Mouse (Mus musculus) heart, adult 8-10 months (tissue): ENCODE data around the gene Clec3b. TPM values are rescaled to one million over a fixed set of nuclear protein-coding genes. Genes with fewer than 3 reads are reported as not detected.

Experiments
- DNase-seq: peaks from one replicate; pipeline ENCODE4 v3.0.0; 2022; ENCODE audit warnings: low spot score
- total RNA-seq, 4 experiments: library from RNA; stranded (reverse); gene quantifications; 2 replicates each; pipeline ENCODE4 v1.2.4; 2022

The Clec3b gene
- total RNA-seq, result 10 to 100 TPM; 37.7 to 48.5 (median 38.6) TPM

DNA sequence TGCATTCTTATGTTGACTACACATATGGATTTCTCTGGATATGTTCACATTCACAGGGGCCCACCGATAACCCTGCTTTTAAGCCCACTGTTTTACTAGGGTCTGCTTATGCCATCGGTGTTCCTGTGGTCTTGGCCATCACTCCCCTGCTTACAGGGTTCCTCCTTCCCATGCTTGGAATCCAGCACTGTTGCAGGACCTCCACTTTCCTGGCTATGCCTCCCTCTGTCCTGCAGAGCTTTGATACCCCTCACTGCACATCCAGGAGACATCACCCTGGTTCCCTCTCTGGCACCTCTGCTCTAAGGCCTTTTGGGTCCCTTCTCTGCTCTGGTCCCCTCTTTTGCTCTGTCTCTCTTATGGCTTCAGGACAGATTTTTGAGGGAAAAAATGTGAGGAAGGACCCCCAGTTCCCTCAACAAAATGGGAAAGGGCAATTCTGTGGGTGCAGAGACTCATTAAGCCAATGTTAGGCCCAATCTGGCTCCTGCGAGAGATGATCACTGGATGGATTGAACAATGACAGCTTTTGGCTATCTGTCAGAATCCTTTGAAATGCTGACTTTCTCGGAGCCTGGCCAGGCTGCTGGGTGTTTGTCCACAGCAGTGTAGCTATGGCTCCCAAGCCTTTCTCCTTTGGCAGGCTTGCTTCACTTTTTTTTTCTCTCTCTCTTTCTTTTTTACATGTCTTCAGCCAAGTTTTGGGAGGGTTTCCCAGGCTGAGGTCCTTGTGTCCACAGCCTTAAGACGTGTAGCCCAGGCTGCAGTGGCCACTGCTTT lies at the start of gene Clec3b:
TSS of gene Clec3b (plus strand) at position 706 of the 780 bp plus-strand sequence.
- peak; percentile 63 for DNase-seq

DNA sequence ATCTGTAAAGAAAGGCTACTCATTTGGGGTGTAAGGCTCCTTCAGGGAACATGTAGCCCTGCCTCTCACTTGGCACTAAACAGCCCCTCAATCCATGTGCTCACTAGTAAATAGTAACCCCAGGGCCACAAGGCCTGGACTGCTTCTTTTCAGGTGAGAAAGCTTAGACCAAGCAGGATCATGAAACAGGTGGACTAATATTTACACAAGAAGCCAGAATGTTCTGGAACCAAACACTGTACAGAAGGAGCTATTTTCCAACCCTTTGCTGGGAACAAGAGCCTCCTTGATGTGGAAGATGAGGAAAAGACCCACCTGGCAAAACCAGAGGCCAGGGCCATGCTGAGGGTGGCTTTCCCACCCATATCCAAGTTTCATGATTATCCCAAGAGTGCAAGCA lies 47.3 kb upstream of the Clec3b start:
- DNase-seq, result no peak

DNA sequence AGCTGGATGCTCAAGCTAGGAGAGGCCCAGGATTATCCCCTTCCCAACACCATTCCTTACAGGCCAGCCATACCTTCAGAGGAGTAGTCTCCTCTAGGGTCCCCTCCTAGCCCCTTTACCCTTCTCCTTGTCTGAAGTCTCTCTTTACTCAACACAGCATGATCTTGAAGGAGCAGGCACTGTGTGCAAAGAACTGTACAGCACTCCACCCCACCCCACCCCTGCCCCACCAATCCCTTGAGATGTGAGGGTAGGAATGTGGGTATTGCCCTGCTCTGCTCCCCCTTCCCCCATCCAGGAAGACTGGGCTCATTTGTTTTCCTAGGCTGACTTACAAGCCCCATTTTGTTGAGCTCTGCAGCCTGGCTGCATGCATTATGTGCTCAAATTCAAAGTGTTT lies 46.4 kb upstream of the Clec3b start:
- no peak for DNase-seq

DNA sequence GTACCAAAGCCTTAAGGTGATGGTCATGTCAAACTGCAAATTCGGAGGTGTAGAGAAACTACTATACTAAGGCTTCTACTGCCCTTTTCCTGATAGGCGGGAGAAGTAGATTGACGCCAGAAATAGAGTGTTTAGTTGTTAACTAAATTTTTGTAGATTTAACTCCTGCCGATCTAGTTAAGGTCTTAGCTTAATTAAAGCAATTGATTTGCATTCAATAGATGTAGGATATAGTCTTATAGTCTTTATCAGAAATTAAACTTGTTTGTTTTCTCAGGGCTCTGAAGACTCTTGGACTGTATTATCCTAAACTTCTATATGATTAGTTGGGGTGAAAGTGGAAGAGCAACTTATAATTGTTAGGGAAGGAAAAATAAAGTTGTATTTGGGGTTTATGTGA lies 43.6 kb upstream of the Clec3b start:
- DNase-seq, result no peak

DNA sequence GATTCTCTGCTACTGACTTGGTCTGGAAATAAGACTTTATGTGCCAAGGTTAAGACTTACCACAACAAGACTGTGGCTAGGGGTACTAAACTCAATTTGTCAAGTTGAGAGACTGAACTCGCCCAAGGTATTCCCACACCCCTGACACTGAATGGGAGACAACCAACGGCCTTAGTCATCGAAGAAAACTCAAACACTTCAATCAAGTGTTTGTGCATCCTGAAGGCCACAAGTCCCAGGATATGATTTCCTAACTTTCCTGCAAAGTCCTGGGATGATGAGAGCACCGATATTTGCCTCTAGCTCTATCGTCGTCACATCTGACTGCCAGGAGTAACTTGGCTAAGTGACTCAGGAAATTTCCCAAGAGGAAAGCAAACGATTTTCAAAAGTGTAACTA lies 41.6 kb upstream of the Clec3b start:
- DNase-seq, result no peak

DNA sequence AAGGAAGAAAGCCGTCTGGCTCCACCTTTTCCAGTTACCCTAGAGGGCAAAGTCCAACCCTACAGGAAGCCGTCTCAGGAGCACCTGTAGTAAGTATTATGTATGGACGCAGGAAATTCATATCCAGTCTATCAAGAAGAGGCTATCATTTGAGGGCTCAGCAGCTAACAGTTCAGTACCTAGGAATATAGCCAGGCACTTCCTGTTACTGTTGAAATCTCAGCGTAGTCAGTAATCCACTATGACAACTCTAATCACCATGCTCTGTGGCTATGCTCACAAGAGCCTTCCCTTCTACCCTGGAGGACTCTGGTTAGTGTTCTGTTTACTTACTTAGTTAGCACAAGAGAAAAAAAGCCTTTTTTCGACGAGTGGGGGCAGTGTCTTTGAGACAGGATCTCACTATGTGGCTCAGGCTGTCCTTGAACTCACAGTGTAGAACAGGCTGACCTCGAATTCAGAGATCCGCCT lies 39.0 kb upstream of the Clec3b start:
- DNase-seq, result no peak

DNA sequence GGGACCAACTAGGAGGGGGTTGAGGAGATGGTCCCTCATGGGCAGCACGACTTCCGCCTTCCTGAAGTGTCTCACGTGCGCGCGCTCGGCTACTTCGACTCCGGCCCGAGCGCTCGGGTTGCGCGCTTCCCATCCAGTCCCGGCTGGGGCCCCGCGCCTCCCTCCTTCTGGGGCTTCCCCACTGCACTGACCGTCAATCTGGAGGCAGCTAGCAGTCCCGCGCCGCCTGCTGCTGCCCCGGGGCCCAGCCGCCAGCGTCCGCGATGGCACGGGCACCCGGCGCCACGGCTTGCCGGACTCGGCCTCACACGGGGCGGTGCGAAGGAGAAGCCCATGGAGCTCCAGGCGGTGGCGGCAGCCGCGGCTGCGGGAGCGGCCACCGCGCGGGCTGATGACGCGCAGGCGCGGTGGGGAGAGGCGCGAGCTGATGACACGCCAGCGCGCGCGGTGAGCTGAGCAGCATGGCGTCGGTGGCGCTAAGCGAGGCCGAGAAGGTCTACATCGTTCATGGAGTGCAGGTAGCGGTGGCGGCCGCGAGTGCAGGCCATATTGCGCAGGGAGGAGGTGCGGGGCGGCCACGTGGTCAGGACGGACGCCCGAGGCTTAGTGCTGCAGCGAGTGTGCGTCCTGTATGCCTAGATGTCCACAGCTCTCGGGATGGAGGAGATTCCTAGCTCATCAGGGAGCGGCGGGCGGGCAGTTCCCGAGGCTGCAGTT lies 37.8 kb upstream of the Clec3b start, which contains the start of the genes Zdhhc3 and Exosc7:
TSS of gene Zdhhc3 (minus strand) at position 401 of the 717 bp plus-strand sequence.
TSS of gene Exosc7 (plus strand) at position 411 of the 717 bp plus-strand sequence.
- DNase-seq, result peak; percentile 75

DNA sequence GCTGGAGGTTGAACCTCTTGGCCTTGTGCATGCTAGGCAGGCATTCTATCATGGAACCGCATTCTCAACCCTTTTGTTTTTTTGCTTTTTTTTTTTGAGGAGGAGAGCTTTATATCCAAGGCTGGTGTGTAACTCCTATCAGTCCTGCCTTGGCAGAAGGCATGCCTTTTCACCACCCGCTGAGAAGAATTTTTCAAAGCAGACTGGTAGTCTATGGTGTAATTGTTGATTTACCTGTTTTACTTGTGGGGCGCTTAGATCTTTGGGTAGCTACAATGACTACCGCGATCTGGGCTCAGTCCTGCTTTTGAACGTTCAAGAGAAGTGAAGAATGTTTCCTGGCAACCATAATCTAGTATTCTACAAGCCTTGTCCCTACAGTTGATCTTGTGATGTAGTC lies 36.8 kb upstream of the Clec3b start:
- DNase-seq, result no peak

DNA sequence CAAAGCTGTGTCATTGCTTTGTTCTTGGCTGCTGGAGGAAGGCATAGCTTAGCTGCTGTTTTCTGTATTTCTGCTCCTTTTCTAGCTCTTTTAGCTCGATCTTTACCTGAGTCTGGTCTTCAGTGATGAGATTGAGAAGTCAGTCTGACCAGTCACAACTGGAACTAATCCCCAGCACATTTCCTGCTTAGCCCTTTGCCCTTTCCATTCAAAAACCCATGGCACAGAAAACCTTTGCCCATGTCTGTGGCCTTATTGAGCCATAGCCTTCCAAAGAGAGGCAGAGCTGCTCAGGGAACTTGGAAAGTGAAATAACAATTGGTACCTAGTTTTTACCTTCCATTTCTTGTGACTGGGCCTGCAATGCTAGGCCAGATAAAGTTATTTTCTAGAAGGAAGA lies 35.2 kb upstream of the Clec3b start:
- no peak for DNase-seq

DNA sequence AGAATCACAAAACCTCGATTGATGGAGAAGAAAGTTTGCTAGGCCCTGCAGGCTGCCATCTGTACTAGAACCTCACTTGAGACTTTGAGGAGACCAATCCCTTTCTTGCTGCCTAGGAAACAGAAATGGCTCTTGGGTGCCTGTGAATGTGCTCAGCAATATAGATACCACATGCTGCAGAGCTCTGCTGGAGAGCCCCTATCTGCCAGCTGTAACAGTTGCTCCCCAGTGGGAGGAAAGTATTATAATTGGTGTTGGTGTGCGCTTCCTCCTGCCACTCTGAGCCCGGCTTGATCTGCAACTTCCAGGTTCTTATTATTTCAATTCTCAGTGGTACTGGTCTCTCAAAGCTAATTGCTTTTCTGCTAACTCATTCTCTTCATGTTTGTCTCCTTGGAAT lies 27.7 kb upstream of the Clec3b start:
- DNase-seq, result no peak

DNA sequence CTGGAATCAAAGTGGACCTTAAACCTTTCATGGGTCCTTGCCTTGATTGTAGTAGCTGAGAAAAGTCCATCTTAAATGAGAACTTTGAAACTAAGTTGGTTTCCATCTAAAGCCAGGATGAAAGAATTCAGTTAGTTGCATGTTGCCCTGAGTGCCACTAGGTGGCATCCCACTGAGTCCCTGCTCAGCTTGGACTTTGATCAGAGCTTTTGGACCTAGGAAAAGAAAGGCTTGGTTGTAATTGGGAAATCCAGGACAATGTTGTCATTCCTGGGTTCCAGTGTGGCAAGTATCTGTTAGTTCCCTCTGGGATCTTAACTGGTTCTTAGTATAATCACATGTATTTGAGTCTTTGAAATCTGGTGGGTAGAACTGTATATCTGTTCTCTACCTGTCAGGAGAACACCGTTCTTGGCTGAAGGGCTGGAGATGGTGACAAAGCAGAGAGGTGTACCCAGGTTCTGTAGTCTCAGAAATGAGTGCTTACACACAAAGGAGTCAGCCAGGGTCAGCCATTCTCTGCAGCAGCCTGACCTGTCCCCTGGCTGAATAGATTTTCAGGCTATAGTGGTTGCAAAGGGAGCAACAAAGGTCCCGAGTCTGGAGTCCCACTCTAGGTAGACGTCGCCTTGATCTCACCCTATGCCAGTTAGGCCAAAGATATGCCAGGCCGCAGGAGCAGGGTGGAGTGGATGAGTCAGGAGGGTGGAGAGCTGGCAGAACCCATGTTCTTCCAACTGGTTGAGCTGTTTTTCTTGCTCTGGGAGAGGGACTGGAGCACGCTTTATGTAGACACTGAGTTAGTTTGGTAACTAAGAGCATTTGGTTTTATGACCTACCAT lies 27.0 kb upstream of the Clec3b start:
- peak; percentile 23 for DNase-seq

DNA sequence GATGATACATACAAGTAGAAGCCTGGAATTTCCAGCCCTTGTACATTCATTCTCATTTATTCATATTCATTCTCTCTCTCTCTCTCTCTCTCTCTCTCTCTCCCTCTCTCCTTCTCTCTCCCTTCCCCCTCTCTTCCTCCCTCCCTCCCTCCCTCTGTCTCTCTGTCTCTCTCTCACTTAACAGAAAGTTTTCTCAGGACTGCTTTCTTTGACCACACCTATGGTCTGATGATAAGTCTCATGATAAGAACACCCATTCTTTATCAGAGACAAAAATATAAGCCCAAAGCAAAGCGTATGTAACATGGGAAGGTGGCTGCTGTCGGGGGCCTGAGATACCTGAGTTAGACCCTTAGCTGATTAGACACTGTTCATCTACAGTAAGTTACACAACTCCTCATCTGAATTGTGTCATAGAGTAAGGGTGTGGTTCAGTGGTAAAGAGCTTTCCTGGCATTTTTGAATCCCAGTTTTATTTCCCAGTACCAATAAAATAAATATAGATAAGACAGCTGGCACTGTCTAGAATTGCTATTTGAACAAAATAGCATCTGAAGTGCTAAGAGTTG lies 26.2 kb upstream of the Clec3b start:
- DNase-seq, result no peak

DNA sequence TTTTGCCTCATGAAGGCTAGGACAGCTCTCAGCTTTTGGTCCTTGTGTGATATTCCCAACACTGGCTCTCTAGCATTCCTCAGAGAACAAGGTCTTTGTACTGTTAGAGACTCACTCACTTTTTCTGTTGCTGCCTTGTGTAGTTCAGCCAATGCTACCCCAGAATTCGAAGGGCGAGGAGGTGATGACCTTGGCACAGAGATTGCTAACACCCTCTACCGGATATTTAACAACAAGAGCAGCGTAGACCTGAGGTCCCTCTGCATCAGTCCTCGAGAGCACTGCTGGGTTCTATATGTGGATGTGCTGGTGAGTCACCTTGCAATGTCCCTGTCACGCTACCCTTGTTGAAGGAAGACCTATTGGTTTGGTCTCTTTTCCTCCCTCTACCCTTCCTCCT lies 23.1 kb upstream of the Clec3b start:
- DNase-seq, result no peak

DNA sequence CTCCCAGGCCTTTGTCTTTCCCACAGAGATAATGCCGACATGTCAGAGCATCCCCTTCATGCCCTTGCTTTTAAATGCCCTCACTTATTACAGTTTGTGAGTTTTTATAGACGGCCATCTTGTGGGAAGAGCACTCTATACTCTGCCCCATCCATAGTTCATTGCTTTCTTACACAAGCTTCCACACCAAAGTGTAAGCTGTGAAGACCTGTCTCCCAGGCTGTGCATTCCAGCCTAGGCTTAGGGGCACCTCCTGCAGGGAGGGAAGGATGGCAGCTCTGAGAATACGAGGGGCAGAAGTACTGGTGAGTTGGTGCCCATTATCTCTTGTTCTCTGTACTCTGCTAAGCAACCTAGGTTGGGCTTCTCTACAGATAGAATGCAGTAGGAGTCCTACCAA lies 17.8 kb upstream of the Clec3b start:
- no peak for DNase-seq

DNA sequence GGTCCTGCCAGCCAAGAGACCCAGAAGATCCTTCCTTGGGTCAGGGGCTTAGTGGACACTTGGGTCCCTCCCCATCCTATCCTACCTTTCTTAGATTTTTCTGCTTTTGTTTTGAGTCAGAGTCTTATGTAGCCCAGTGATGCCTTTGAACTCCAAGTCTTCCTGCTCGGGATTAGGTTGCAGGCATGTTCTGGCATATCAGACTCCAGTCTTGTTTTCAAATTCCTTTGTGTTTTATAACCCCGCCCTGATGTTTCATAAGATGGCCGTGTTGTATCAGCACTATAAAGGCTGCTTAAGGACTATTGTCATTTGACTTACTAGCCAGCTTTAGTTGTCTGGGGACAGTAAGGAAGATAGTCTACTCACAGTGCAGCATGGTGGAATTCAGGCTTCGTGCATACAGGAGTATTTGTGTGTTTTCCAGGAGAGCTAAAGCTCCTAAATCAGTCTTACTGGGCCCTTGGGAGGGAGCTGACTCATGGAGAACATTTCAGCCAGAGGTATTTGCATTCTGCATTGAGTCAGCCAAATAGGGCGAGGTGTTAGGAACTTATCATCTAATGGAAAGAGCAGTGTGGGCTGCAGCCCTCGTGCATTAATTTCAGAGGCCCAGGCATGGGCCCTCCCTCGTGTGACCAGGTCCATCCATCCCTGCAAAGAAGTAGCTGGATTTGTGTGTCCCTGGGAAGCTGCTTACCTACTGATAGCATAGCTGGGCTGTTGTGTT lies 13.6 kb upstream of the Clec3b start:
- peak; percentile 56 for DNase-seq

DNA sequence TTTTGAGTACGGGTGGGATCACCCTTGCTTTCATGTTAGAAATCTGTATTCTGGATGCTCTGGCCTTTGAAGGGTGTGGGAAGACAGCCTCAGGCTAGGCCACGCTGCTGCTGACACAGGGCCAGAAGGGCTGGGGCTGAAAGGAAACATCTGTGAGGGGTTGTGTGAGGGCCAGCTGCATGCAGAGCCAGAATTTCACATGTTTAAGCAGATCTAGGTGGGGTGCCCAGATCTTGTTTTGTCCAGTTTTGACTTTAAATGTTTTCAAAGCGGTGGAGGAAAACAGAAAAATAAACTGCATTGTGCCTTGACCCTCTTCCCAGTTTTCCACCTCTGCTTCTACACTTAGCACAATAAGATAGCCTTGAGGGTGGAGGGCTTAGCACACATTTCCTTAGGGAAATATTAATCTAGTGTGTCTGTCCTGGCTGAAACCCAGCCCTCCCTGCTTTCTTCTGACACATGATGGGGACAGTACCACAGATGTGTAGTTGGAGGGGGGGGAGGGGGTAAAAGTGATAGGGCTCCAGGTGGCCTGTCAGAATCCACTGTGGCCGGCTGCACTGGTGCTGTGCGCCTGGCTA lies 11.8 kb upstream of the Clec3b start:
- peak; percentile 88 for DNase-seq

DNA sequence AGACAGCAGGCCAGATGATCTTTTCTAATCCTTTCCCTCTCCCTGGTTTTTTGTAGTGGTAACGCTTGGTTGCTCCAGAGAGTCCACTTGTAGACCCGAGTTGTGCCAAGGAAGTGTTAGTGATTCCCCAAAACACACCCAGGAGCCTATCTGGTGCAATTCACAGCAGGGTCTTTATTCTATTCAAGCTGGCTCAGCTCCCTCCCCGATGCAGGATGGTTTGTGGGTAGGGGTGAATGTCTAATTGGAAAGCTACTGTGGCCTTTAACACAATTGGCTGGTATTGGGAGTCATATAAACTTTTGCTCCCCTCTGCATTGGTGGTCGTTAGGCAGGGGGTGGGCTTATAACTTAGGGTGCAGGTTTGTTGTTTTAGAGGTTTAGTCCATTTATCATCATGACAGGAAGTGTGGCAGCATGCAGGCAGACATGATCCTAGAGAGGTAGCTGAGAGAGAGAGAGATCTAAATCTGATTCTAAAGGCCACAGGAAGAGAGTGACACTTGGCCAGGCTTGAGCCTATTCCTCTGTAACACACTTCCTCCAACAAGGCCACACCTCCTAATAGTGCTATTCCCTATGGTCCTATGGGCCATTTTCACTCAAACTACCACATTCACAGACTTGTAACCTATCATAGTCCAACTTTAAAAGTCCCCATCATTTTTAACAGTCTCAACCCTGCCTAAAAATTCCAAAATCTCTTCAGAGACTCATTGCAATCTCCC lies 10.7 kb upstream of the Clec3b start:
- DNase-seq, result no peak

DNA sequence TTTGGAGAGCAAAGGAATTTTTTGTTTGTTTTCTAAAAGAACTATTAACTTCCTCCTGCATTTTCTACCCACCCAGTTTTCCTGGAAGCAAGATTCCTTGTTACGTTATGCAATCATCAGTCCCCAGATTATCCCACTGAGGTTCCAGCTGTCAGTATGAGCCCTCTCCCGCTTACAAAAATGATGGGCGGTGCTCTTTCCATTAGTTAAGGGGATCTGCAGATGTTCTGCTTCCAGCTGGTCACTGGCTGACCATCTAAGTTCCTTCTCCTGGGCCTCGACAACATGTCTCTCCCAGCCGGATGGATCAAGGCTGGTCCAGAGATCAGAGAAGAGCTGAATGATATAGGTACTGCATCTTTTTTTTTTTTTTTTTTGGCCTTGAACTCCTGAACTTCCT lies 2.3 kb upstream of the Clec3b start:
- peak; percentile 81 for DNase-seq

DNA sequence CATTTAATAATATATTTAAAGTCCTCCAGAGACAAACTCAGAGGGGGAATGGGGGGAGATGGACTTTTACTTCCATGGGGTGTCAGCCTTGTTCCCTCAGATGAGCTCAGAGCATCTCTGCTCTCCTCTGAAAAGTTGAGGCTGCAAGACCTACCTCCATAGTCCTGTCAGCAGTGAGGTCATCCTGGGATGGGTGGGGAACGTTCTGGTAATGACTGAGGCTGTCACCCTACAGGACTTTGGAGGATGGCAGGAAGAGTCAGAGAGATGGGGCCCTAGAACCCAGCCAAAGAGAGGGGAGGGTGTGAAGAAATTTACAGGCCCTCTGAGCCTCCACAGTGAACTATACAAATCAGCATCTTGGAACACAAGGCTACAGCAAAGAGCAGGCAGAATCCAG lies 815 bp downstream of the Clec3b start:
- DNase-seq, result no peak

DNA sequence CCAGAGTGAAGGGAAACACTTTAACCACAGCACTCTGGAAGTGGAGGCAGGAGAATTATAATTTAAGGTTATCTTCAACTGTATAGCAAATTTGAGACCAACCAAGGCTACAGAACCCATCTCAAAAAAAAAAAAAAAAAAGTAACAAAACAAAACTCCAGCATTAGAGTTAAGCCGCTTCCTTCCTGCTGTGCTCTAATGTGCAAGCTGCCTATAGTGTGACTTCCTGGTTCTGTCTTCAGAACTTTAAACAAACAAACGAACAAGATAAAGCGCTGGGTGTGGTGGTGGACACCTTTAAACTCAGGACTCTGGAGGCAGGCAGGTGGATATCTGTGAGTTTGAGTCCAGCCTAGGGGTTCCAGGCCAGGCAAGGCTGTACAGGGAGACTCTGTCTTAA lies 1.3 kb downstream of the Clec3b start:
- no peak for DNase-seq
